Mouse (Mus musculus): ENCODE results near the gene Sox6.

DNA sequence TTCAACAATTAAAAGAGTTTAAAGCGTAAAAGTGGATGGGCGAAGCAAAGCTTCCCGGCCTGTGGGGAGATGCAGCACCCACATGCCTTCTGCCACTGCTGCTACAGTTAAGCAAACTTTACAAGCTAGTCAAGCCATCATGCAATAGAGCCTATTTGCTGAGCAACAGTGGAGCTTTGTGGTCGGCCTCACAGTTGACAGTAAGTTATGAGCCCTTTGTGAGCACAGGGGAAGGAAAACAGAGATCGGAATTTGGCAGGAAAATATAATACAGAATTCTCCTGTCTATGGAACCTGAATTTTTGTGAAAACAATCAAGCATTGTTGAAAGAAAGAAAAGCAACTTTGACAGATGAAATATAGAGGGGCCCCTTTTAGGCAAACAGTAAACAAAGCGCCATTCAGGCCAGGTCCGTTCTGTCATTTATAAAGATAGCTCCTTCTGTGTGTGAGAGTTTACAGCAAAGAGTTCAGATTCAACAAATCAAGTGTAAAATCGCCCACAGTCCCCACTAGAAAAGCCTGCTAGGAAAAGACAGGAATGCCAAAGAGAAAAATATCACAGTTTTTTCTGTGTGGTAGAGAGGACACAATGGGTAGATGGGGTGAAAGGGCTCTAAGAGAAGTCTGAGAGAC lies 213.9 kb downstream of the Sox6 start:
- TF ChIP-seq CTCF (IDR thresholded peaks at IDR 0.05; ENCODE audit: extremely low read depth, insufficient read depth, insufficient read length, insufficient replicate concordance) (no peak), POLR2A (IDR thresholded peaks at IDR 0.05; ENCODE audit: low read depth, low read length) (no peak)
